Mouse (Mus musculus) E14TG2a.4 (cell line): ENCODE measurements at regions not wholly inside any gene's neighbourhood (a gene's known extent, or its start where the extent isn't known, plus 50 kb on each side); places are given as distances from the start of the nearest gene placed in this dataset.

ENCODE experiments used
- H3K27me3 ChIP-seq: 2 replicates; pipeline ENCODE4 v1.6.1; 2014; ENCODE audit warnings: low read length, control low read depth; ENCODE audit not compliant: insufficient read depth
- H3K36me3 ChIP-seq: 2 replicates; pipeline ENCODE4 v1.6.1; 2014; ENCODE audit warnings: low read length, control low read depth; ENCODE audit not compliant: insufficient read depth
- H3K4me1 ChIP-seq: replicated peaks from 2 replicates; pipeline ENCODE4 v1.6.1; 2014; ENCODE audit warnings: low read depth, low read length, control low read depth
- H3K4me3 ChIP-seq: replicated peaks from 2 replicates; pipeline ENCODE4 v1.5.1; 2014; ENCODE audit warnings: mild to moderate bottlenecking, low read length
- H3K9me3 ChIP-seq: 2 replicates; pipeline ENCODE4 v1.6.1; 2014; ENCODE audit warnings: low read length, control low read depth
- CTCF ChIP-seq: conservative IDR thresholded peaks from 2 replicates; pipeline ENCODE4 v1.5.1; 2014; ENCODE audit warnings: low read length
- NANOG ChIP-seq: IDR thresholded peaks from 2 replicates; pipeline ENCODE4 v1.6.1; 2014; ENCODE audit warnings: borderline replicate concordance, low read length, mixed read lengths
- POU5F1 ChIP-seq: IDR thresholded peaks from 2 replicates; pipeline ENCODE4 v1.6.1; 2014; ENCODE audit warnings: low read length, borderline replicate concordance

GRCm38 (mm10) chr11:111200512-111200911 is 134.5 kb downstream of the Kcnj2 start:
- H3K27me3 ChIP-seq, result no peaks in the 10 kb centered on the region

GRCm38 (mm10) chr11:111202780-111203179 is 136.8 kb downstream of the Kcnj2 start:
- H3K4me1 ChIP-seq, result no peaks in the 10 kb centered on the region
- no peaks in the 10 kb centered on the region for H3K9me3 ChIP-seq
- no peak overlapping the region for H3K4me3 ChIP-seq
- H3K36me3 ChIP-seq, result no peaks in the 10 kb centered on the region
- no peaks in the 10 kb centered on the region for H3K27me3 ChIP-seq
- TF ChIP-seq POU5F1, result no peak
- no peak for TF ChIP-seq NANOG
- no peak for TF ChIP-seq CTCF

More at GRCm38 (mm10) chr11:111200512-111200911, 134.5 kb downstream of the Kcnj2 start:
- Histone ChIP-seq H3K9me3 (no peaks in the 10 kb centered on the region), H3K4me3 (no peak overlapping the region), H3K4me1 (no peaks in the 10 kb centered on the region), H3K36me3 (no peaks in the 10 kb centered on the region)
- no peak for TF ChIP-seq CTCF
- no peak for TF ChIP-seq NANOG

- no peaks in the 10 kb centered on the region for H3K36me3 ChIP-seq
- no peaks in the 10 kb centered on the region for H3K4me1 ChIP-seq
- no peaks in the 10 kb centered on the region for H3K27me3 ChIP-seq
- H3K4me3 ChIP-seq, result no peak overlapping the region
- peaks cover 60% of the 10 kb centered on the region for H3K9me3 ChIP-seq
- TF ChIP-seq CTCF, result no peak
- no peak for TF ChIP-seq NANOG
- TF ChIP-seq POU5F1, result no peak
These were observed 144.6 kb downstream of the Kcnj2 start for GRCm38 (mm10) chr11:111210565-111210964.

GRCm38 (mm10) chr11:111212038-111212701 is 146.2 kb downstream of the Kcnj2 start:
- Histone ChIP-seq H3K36me3 (no peaks in the 10 kb centered on the region), H3K9me3 (peaks cover 61% of the 10 kb centered on the region), H3K4me3 (no peak overlapping the region), H3K27me3 (no peaks in the 10 kb centered on the region), H3K4me1 (no peaks in the 10 kb centered on the region)
- TF ChIP-seq POU5F1, result no peak
- TF ChIP-seq NANOG, result no peak
- no peak for TF ChIP-seq CTCF

GRCm38 (mm10) chr11:111212702-111213328 is 146.9 kb downstream of the Kcnj2 start:
- Histone ChIP-seq H3K4me3 (no peak overlapping the region), H3K27me3 (no peaks in the 10 kb centered on the region), H3K4me1 (no peaks in the 10 kb centered on the region), H3K9me3 (peaks cover 61% of the 10 kb centered on the region), H3K36me3 (no peaks in the 10 kb centered on the region)
- TF ChIP-seq POU5F1 (no peak), CTCF (no peak), NANOG (no peak)

GRCm38 (mm10) chr11:111215006-111215405 is 149.0 kb downstream of the Kcnj2 start:
- no peak overlapping the region for H3K4me3 ChIP-seq

GRCm38 (mm10) chr11:111223834-111224233 is 157.9 kb downstream of the Kcnj2 start:
- Histone ChIP-seq H3K9me3 (peaks cover 36% of the 10 kb centered on the region), H3K36me3 (no peaks in the 10 kb centered on the region), H3K4me1 (no peaks in the 10 kb centered on the region), H3K27me3 (no peaks in the 10 kb centered on the region), H3K4me3 (no peak overlapping the region)
- no peak for TF ChIP-seq CTCF
- no peak for TF ChIP-seq POU5F1
- no peak for TF ChIP-seq NANOG

More at GRCm38 (mm10) chr11:111215006-111215405, 149.0 kb downstream of the Kcnj2 start:
- TF ChIP-seq NANOG (no peak), CTCF (no peak), POU5F1 (no peak)
- H3K4me1 ChIP-seq, result no peaks in the 10 kb centered on the region
- no peaks in the 10 kb centered on the region for H3K36me3 ChIP-seq
- no peaks in the 10 kb centered on the region for H3K27me3 ChIP-seq
- H3K9me3 ChIP-seq, result peaks cover 55% of the 10 kb centered on the region

GRCm38 (mm10) chr11:111227305-111227704 is 161.3 kb downstream of the Kcnj2 start:
- TF ChIP-seq NANOG (no peak), POU5F1 (no peak), CTCF (no peak)
- H3K27me3 ChIP-seq, result no peaks in the 10 kb centered on the region
- peaks cover 35% of the 10 kb centered on the region for H3K9me3 ChIP-seq
- H3K4me1 ChIP-seq, result no peaks in the 10 kb centered on the region
- H3K4me3 ChIP-seq, result no peak overlapping the region
- H3K36me3 ChIP-seq, result no peaks in the 10 kb centered on the region

- H3K27me3 ChIP-seq, result no peaks in the 10 kb centered on the region
- no peak overlapping the region for H3K4me3 ChIP-seq
- no peaks in the 10 kb centered on the region for H3K9me3 ChIP-seq
- TF ChIP-seq NANOG (no peak), POU5F1 (no peak), CTCF (no peak)
- H3K4me1 ChIP-seq, result no peaks in the 10 kb centered on the region
- H3K36me3 ChIP-seq, result no peaks in the 10 kb centered on the region
These were observed 170.8 kb downstream of the Kcnj2 start for GRCm38 (mm10) chr11:111236741-111237140.
